Mouse (Mus musculus) heart, embryonic 16.5 days (tissue): Measurements from ENCODE around the gene Apbb2. TPM values are rescaled to one million over a fixed set of nuclear protein-coding genes. Genes with fewer than 3 reads are reported as not detected.

Experiments
- ATAC-seq: fragments of 200-750 bp; cut with Nextera tagmentation; replicated peaks from 2 replicates; pipeline ENCODE4 v1.8.0; 2017; ENCODE audit warnings: moderate number of reproducible peaks; ENCODE audit not compliant: insufficient read depth, low FRiP score; ENCODE audit errors: extremely low read depth
- H3K27ac ChIP-seq: fragments of 300-500 bp; sonication (generic); 2 replicates; pipeline ENCODE4 v1.5.1; 2014; ENCODE audit warnings: mild to moderate bottlenecking, low read length, control low read depth, moderate library complexity
- H3K27me3 ChIP-seq: fragments of 300-500 bp; sonication (generic); 2 replicates; pipeline ENCODE4 v1.6.1; 2014; ENCODE audit warnings: low read length, mixed read lengths; ENCODE audit not compliant: control insufficient read depth, insufficient read depth
- H3K36me3 ChIP-seq: fragments of 300-500 bp; sonication (generic); 2 replicates; pipeline ENCODE4 v1.6.1; 2014; ENCODE audit not compliant: control insufficient read depth, insufficient read depth
- H3K4me1 ChIP-seq: fragments of 300-500 bp; sonication (generic); 2 replicates; pipeline ENCODE4 v1.6.1; 2014; ENCODE audit warnings: low read length, mixed read lengths; ENCODE audit not compliant: control insufficient read depth, insufficient read depth
- H3K4me2 ChIP-seq: fragments of 300-500 bp; sonication (generic); 2 replicates; pipeline ENCODE4 v1.6.1; 2014; ENCODE audit warnings: low read depth, mild to moderate bottlenecking, control low read depth, low read length
- H3K4me3 ChIP-seq: fragments of 300-500 bp; sonication (generic); 2 replicates; pipeline ENCODE4 v1.5.1; 2014; ENCODE audit warnings: mild to moderate bottlenecking, control low read depth, low read length
- H3K9ac ChIP-seq: fragments of 300-500 bp; sonication (generic); 2 replicates; pipeline ENCODE4 v1.6.1; 2014; ENCODE audit warnings: low read length, control low read depth
- H3K9me3 ChIP-seq: fragments of 300-500 bp; sonication (generic); replicated peaks from 2 replicates; pipeline ENCODE4 v1.6.1; 2016; ENCODE audit warnings: low read length; ENCODE audit not compliant: control insufficient read depth
- WGBS: fragments of 180-500 bp; shearing (Covaris S2); extraction: QIAGEN DNeasy Blood & Tissue Kit; methylation state at CpG from one replicate; pipeline ENCODE4 v1.1.7; 2014; 5-methylcytosine and 5-hydroxymethylcytosine counted together
- polyA plus RNA-seq: library from polyadenylated mRNA; unstranded; fragments of >200 nt; fragmentation: Nextera tagmentation; extraction: Ambion mirVana; gene quantifications from 2 replicates; pipeline ENCODE4 v1.2.1, GENCODE M21; 2015

Gene Apbb2
- polyA plus RNA-seq, 1 experiment from 2014 or later = 34.0 TPM

DNA sequence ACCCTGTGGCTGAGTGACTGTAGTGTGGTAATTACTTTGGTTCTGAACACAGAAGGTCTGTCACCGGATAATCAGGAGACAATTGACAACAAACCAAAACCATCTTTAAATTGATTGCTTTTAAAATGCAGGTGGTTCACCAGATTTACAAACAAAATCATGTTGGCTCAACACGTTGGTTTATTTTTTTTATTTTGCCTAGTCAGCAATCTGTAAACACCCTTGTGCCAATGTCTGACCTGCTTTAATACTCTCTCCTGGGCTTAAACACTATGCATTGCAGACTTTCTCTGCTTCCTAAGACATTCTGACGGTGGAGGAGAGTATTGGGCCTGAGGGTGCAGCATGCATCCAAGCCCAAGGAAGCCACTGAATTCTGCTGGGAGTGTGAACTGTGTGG lies 22.3 kb downstream of the Apbb2 start:
- Histone ChIP-seq H3K4me3 (no peak overlapping the region), H3K9ac (no peak overlapping the region), H3K4me2 (no peak overlapping the region), H3K4me1 (no peaks in the 10 kb centered on the region), H3K36me3 (no peaks in the 10 kb centered on the region), H3K27ac (no peak overlapping the region), H3K9me3 (no peaks in the 10 kb centered on the region), H3K27me3 (no peaks in the 10 kb centered on the region)
- no peak for ATAC-seq
- 82% methylated on average over 3 of the region's 3 CpGs for WGBS

DNA sequence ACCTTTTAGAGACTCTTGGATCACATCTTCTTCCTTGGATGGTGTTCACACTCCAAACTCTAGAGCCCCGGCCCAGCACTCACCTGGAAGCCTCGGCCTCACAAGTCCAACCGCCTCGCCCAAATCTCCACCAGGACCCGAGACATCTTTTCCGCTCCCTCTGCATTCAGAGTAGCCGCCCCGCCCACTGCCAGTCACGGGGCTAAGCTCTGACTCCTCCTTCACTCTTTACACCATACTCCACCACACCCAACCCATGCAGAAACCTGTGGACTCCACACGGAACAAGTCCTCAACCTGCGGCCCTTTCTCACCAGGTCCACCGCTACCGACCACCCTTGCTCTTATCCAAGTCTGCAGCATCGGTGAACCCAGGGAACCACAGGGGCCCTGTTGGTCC lies 23.7 kb downstream of the Apbb2 start:
- no peak overlapping the region for H3K4me3 ChIP-seq
- H3K36me3 ChIP-seq = no peaks in the 10 kb centered on the region
- 74% methylated on average over 14 of the region's 14 CpGs for WGBS
- H3K4me2 ChIP-seq = no peak overlapping the region
- H3K27ac ChIP-seq = no peak overlapping the region
- no peaks in the 10 kb centered on the region for H3K27me3 ChIP-seq
- no peaks in the 10 kb centered on the region for H3K9me3 ChIP-seq
- no peak overlapping the region for H3K9ac ChIP-seq
- H3K4me1 ChIP-seq = no peaks in the 10 kb centered on the region
- ATAC-seq = no peak

DNA sequence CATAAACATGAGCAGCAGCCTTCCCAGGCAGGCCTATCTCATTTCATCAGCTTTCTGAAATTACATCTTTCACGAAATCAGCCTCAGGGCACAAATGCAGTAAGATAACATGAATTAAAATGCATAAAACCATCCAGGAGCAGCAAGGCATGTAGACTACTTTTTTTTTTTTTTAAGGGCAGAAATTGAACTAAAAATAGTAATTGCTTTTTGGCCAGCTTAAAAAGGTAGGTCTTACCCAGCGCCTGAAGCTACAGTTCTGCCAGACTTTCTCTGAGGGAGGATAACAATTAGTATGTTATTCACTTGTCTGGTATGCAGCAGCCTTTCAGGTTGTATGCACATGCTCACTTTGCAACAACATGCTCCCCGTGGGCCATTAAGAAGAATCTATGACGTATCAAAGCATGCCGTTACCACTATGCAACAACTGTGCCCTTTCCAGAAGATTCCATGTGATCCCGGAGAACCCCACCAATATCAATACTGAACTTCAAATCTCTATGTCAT lies 32.3 kb downstream of the Apbb2 start:
- Histone ChIP-seq H3K27ac (no peak overlapping the region), H3K4me2 (no peak overlapping the region), H3K4me3 (no peak overlapping the region), H3K9me3 (0 out of 2 replicates have a peak, but pooled peaks cover 3% of the 10 kb centered on the region), H3K9ac (no peak overlapping the region), H3K4me1 (peaks cover 13% of the 10 kb centered on the region), H3K36me3 (no peaks in the 10 kb centered on the region), H3K27me3 (no peaks in the 10 kb centered on the region)
- no peak for ATAC-seq
- 65% methylated on average over 6 of the region's 6 CpGs for WGBS

DNA sequence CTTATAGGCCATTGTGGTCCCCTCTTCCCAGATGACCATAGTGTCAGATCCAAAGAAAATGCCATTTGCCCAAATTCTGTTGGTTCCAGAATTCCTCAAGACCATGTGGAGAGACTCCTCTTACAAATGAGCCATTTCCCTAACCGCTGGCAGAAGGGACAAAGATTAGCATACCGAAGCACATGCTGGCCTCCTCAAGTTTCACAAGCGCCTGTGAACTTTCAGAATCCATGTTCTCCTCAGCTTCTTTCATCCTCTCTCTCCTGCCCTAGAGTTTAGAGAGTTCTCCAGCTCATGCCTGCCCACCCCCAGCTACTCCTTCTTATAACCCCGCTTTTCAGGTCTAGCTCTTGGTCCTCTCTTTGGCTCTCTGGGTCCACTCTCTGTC lies 35.6 kb downstream of the Apbb2 start:
- H3K27me3 ChIP-seq = no peaks in the 10 kb centered on the region
- H3K4me2 ChIP-seq = no peak overlapping the region
- H3K9me3 ChIP-seq = 0 out of 2 replicates have a peak, but pooled peaks cover 3% of the 10 kb centered on the region
- peaks cover 15% of the 10 kb centered on the region for H3K4me1 ChIP-seq
- H3K9ac ChIP-seq = no peak overlapping the region
- no peak for ATAC-seq
- H3K27ac ChIP-seq = no peak overlapping the region
- no peak overlapping the region for H3K4me3 ChIP-seq
- no peaks in the 10 kb centered on the region for H3K36me3 ChIP-seq
- WGBS = 66% methylated on average over 4 of the region's 4 CpGs

DNA sequence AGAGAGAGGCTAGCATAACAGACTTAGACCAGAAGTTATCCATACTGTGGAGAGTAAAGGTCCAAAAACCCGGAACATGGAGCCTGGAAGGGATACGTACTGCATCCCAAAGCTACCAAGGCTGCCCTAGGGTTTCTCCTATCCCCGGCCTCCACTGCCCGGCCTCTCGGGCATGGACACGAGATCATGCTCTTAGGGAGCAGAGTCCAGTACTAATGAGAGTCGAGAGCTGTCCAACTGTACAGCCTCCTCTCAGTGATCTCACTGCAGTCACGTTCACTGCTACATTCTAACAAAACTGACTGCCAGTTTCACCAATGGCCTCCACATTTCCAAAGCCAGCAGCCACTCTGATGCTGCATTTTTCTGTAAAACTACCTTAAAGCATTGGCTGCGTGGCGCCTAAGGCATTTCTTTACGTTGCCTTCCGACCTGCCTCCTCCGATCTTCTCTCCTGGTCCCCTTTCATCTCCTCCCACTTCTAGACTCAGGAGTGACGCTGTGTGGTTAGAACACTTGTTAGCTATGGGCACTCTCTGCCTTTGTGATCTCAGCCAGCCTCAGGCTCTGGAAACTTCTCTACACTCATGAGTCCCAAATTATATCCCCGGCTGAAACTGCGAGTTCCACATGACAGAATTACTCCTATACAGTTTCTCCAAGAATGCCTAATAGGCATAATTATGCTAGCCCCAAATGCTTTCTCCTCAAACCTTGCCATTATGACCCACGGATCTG lies 36.1 kb downstream of the Apbb2 start:
- H3K4me1 ChIP-seq = peaks cover 16% of the 10 kb centered on the region
- H3K27me3 ChIP-seq = no peaks in the 10 kb centered on the region
- H3K27ac ChIP-seq = no peak overlapping the region
- no peak overlapping the region for H3K4me2 ChIP-seq
- H3K36me3 ChIP-seq = no peaks in the 10 kb centered on the region
- no peak overlapping the region for H3K4me3 ChIP-seq
- no peak overlapping the region for H3K9ac ChIP-seq
- 74% methylated on average over 17 of the region's 17 CpGs for WGBS
- no peak for ATAC-seq
- H3K9me3 ChIP-seq = no peaks in the 10 kb centered on the region

DNA sequence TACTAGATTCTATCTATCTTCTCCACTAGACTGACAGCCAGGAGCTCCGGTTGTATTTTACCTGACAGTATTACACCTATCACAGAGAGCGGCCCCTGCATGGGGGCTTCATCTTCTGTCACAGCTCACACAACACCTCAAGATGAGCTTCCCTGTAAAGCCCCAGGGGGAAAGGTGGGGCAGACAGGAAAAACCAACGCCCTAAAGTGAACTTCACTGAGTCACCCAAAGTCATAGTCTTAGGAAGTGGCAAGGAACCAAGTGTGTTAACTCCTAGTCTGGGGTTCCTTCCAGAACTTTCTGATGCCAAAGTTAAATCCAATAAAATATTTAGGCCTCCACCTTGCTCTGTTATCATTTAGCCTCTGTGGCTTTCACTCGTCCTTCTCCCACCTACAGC lies 39.5 kb downstream of the Apbb2 start:
- no peak for ATAC-seq

GRCm38 (mm10) chr5:66576299-66576698 lies 42.3 kb downstream of the Apbb2 start:
- 56% methylated on average over 9 of the region's 9 CpGs for WGBS
- Histone ChIP-seq H3K4me1 (peaks cover 22% of the 10 kb centered on the region), H3K36me3 (no peaks in the 10 kb centered on the region), H3K4me3 (no peak overlapping the region), H3K9ac (no peak overlapping the region), H3K9me3 (no peaks in the 10 kb centered on the region), H3K27me3 (no peaks in the 10 kb centered on the region), H3K4me2 (no peak overlapping the region), H3K27ac (no peak overlapping the region)
- ATAC-seq = no peak; the same call in 1 of the 2 replicates

More for the DNA sequence above, 39.5 kb downstream of the Apbb2 start:
- Histone ChIP-seq H3K4me1 (peaks cover 17% of the 10 kb centered on the region), H3K9me3 (no peaks in the 10 kb centered on the region), H3K4me2 (no peak overlapping the region), H3K27ac (no peak overlapping the region), H3K9ac (no peak overlapping the region), H3K4me3 (no peak overlapping the region), H3K27me3 (no peaks in the 10 kb centered on the region), H3K36me3 (no peaks in the 10 kb centered on the region)
- 61% methylated on average over 4 of the region's 4 CpGs for WGBS

- H3K4me1 ChIP-seq = peaks cover 22% of the 10 kb centered on the region
- WGBS = 74% methylated on average over 13 of the region's 13 CpGs
- no peak overlapping the region for H3K4me3 ChIP-seq
- no peak overlapping the region for H3K27ac ChIP-seq
- no peaks in the 10 kb centered on the region for H3K9me3 ChIP-seq
- no peaks in the 10 kb centered on the region for H3K36me3 ChIP-seq
- H3K27me3 ChIP-seq = no peaks in the 10 kb centered on the region
- H3K4me2 ChIP-seq = no peak overlapping the region
- no peak for ATAC-seq
- H3K9ac ChIP-seq = no peak overlapping the region
These were observed 43.4 kb downstream of the Apbb2 start for GRCm38 (mm10) chr5:66575148-66575547.

GRCm38 (mm10) chr5:66573266-66573665 lies 45.3 kb downstream of the Apbb2 start:
- WGBS = 63% methylated on average over 4 of the region's 4 CpGs
- peaks cover 29% of the 10 kb centered on the region for H3K4me1 ChIP-seq
- H3K9ac ChIP-seq = no peak overlapping the region
- no peaks in the 10 kb centered on the region for H3K9me3 ChIP-seq
- no peaks in the 10 kb centered on the region for H3K36me3 ChIP-seq
- no peak for ATAC-seq
- H3K27me3 ChIP-seq = no peaks in the 10 kb centered on the region
- no peak overlapping the region for H3K4me2 ChIP-seq
- no peak overlapping the region for H3K4me3 ChIP-seq
- H3K27ac ChIP-seq = no peak overlapping the region
